Mouse (Mus musculus): ENCODE measurements around the gene Ttc28.

GRCm38 (mm10) chr5:110998298-110998697, 118.7 kb downstream of the Ttc28 start:
- no peak for TF ChIP-seq CTCF (IDR thresholded peaks at IDR 0.05; ENCODE audit: extremely low read depth, insufficient read depth, insufficient read length, insufficient replicate concordance)
- no peak for TF ChIP-seq POLR2A (IDR thresholded peaks at IDR 0.05; ENCODE audit: low read depth, low read length)

Measured in spleen, adult 2 months (tissue).